Mouse (Mus musculus): Measurements from ENCODE around the gene Pkn1. TPM values are rescaled to one million over a fixed set of nuclear protein-coding genes. Genes with fewer than 3 reads are reported as not detected.

Pkn1 gene
- polyA plus RNA-seq, 1 experiment from 2014 or later, result 23.3 TPM

DNA sequence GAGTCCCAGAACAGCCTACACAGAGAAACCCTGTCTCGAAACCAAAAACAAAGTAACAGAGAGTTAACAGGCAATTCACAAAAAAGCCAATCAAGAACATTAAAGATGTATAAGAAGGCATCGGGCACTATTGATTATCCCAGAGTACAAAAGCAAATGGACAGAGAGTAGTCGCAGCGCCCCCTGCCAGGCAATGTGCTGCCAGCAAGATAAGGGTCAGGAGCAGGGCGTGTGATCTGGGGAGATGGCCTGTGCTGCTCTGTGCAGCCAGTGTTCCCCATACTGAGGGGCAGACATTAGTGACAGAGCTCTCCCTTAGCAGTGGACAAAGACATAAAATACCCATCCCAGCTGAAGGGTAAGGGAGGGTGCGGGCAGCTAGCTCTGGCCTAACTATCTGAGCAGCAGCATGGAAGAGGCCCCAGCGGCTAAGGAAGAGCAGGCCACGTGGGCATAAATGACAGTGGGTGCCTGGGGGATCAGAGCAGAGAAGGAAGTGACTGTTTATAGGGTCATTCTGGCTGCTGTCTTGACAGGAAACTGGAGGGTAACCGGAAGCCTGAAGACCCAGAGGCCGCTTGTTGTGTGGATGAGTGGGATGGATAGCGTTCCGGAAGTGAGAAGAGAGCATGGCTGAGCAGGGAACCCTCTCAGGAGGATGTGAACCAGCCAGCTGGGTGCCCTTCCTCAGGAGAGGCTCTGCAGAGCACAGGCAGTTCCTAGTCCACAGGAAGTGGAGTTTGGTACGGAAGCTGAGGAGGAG, 42.3 kb downstream of the Pkn1 start:
- H3K4me3 ChIP-seq (ENCODE audit: low read depth, low read length), result no peak overlapping the region
- peak overlapping the region; percentile 31 for H3K4me2 ChIP-seq
- 0 out of 2 replicates have a peak overlapping the region, but pooled peaks have one; percentile 12 for H3K9ac ChIP-seq (ENCODE audit: low read depth, low read length)
- peak overlapping the region; percentile 47; the same call in 1 of the 2 replicates for H3K27ac ChIP-seq (ENCODE audit: low read depth, low read length)
- peaks cover 29% of the 10 kb centered on the region for H3K4me1 ChIP-seq (replicated peaks; ENCODE audit: control insufficient read depth, insufficient read depth, low read length)
- WGBS, result 53% methylated on average over 13 of the region's 13 CpGs
- ATAC-seq (replicated peaks; ENCODE audit: low FRiP score) (peak; percentile 44), DNase-seq (ENCODE audit: low spot score) (no peak)
- peaks cover 2% of the 10 kb centered on the region for H3K36me3 ChIP-seq (ENCODE audit: control insufficient read depth, insufficient read depth, low read length)
- H3K27me3 ChIP-seq (replicated peaks; ENCODE audit: control insufficient read depth, insufficient read depth, low read length), result no peaks in the 10 kb centered on the region
- no peaks in the 10 kb centered on the region for H3K9me3 ChIP-seq (ENCODE audit: control insufficient read depth, low read length)

DNA sequence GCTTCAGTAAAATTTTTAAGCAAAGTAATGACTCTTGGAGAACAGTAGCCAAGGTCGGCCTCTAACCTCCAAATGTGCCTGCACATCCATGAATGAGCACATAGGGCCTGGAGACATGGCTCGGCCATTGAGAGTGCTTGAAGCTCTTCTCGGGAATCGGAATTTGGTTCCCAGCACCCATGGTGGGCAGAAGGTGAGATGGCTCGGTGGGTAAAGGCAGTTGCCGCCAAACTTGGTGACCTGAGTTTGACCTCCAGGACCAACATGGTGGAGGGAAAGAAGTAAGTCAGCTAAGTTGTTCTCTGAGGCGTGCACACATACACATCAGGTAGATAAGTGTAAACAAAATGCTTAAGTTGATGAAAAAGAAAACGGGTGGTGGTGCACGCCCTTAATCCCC, 42.9 kb downstream of the Pkn1 start:
- Histone ChIP-seq H3K27ac (ENCODE audit: low read depth, low read length) (no peak overlapping the region), H3K36me3 (ENCODE audit: control insufficient read depth, insufficient read depth, low read length) (peaks cover 2% of the 10 kb centered on the region), H3K4me3 (ENCODE audit: low read depth, low read length) (no peak overlapping the region), H3K4me2 (no peak overlapping the region; the same call in 1 of the 2 replicates), H3K9me3 (ENCODE audit: control insufficient read depth, low read length) (no peaks in the 10 kb centered on the region), H3K4me1 (replicated peaks; ENCODE audit: control insufficient read depth, insufficient read depth, low read length) (peaks cover 27% of the 10 kb centered on the region), H3K27me3 (replicated peaks; ENCODE audit: control insufficient read depth, insufficient read depth, low read length) (no peaks in the 10 kb centered on the region), H3K9ac (ENCODE audit: low read depth, low read length) (no peak overlapping the region)
- no peak for ATAC-seq (replicated peaks; ENCODE audit: low FRiP score)
- 86% methylated on average over 9 of the region's 9 CpGs for WGBS
- no peak for DNase-seq (ENCODE audit: low spot score)

DNA sequence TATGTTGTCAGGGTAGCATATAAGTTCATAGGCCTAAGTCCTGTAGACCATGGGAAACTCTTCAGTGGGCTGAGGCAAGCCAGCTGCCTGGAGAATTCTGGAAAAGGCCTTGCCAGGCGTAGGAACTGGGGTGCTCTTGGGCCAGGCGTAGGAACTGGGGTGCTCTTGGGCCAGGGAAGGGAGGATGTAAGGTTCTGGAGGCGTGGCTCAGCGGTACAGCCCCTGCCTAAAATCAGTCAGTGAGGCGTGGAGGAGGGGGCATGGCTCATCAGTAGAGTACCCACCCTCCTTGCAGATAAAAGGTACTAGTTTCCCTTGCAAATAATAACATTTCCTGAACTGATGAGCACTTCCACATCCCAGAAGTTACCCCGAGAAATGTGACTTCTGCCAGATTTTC, 44.3 kb downstream of the Pkn1 start:
- Histone ChIP-seq H3K4me3 (ENCODE audit: low read depth, low read length) (no peak overlapping the region), H3K27me3 (replicated peaks; ENCODE audit: control insufficient read depth, insufficient read depth, low read length) (no peaks in the 10 kb centered on the region), H3K36me3 (ENCODE audit: control insufficient read depth, insufficient read depth, low read length) (peaks cover 2% of the 10 kb centered on the region), H3K9ac (ENCODE audit: low read depth, low read length) (no peak overlapping the region), H3K9me3 (ENCODE audit: control insufficient read depth, low read length) (no peaks in the 10 kb centered on the region), H3K27ac (ENCODE audit: low read depth, low read length) (no peak overlapping the region), H3K4me2 (no peak overlapping the region), H3K4me1 (replicated peaks; ENCODE audit: control insufficient read depth, insufficient read depth, low read length) (peaks cover 20% of the 10 kb centered on the region)
- DNase-seq (ENCODE audit: low spot score) (no peak), ATAC-seq (replicated peaks; ENCODE audit: low FRiP score) (no peak)
- WGBS, result 87% methylated on average over 6 of the region's 6 CpGs

DNA sequence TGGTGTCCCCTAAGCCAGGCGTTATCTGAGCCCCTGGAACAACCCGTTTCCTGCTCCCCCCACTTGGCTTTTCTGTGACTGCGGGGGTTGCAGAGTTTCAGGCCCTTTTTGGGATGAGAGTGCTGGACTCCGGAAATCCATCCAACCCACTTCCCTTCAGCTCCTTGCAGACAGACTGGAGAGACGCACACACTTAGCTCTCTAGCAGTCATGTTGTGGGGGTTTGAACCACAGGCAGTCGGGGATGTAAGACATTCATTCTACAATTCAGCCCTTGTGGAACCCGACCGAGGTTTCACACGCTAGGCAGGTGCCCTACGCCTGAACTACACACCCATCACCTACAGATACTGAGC, 45.3 kb downstream of the Pkn1 start:
- peak overlapping the region; percentile 78; the same call in 1 of the 2 replicates for H3K27ac ChIP-seq (ENCODE audit: low read depth, low read length)
- H3K4me2 ChIP-seq, result peak overlapping the region; percentile 99
- H3K9ac ChIP-seq (ENCODE audit: low read depth, low read length), result peak overlapping the region; percentile 91
- no peaks in the 10 kb centered on the region for H3K27me3 ChIP-seq (replicated peaks; ENCODE audit: control insufficient read depth, insufficient read depth, low read length)
- WGBS, result 27% methylated on average over 10 of the region's 10 CpGs
- H3K9me3 ChIP-seq (ENCODE audit: control insufficient read depth, low read length), result no peaks in the 10 kb centered on the region
- DNase-seq (ENCODE audit: low spot score) (no peak), ATAC-seq (replicated peaks; ENCODE audit: low FRiP score) (no peak)
- peak overlapping the region; percentile 92 for H3K4me3 ChIP-seq (ENCODE audit: low read depth, low read length)
- peaks cover 20% of the 10 kb centered on the region for H3K4me1 ChIP-seq (replicated peaks; ENCODE audit: control insufficient read depth, insufficient read depth, low read length)
- H3K36me3 ChIP-seq (ENCODE audit: control insufficient read depth, insufficient read depth, low read length), result peaks cover 2% of the 10 kb centered on the region

DNA sequence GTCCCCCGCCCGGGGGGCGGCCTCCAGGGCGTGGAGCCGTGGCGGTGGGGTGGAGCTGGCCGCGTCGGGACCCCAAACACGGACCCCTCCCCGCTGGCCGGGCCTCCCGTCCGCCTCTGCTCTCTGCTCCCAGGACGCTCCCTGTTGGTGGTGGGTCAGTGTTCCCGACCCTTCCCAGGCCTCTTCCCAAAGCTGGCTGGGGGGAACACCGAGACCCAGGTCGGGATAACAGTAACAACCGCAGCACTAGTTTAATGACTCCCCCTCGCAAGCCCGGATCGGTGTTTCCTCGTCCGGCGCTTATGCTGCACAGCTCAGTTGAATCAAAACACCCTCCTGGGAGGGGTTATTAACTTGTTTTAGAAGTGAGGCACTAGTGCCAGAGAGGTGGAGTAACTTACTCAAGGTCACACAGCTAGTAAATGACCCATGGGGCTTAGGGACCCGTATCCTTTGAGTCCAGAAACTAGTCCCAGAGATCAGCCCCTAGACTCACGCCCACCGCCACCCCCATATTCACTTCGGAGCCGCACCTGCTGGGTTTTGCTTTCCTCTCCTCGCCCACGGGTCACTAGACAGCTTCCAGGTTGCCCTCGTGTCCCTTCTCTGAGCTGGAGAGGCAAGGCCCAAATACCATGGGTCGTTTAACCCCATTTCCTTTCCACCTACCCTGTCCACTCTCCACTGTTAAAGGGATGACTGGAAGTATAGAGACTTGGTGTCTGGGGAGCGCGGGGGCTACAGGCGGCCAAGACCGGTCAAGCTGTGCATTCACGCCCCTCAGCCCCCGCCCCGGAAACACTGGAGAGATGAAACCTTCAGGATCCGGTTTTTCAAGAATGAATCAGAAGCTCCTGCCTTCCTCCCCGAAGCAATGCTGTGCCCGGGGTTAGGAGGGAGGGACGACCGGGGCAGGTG, 46.0 kb downstream of the Pkn1 start:
- Histone ChIP-seq H3K27ac (ENCODE audit: low read depth, low read length) (peak overlapping the region; percentile 78), H3K4me3 (ENCODE audit: low read depth, low read length) (peak overlapping the region; percentile 92), H3K4me1 (replicated peaks; ENCODE audit: control insufficient read depth, insufficient read depth, low read length) (peaks cover 20% of the 10 kb centered on the region), H3K27me3 (replicated peaks; ENCODE audit: control insufficient read depth, insufficient read depth, low read length) (no peaks in the 10 kb centered on the region), H3K9me3 (ENCODE audit: control insufficient read depth, low read length) (no peaks in the 10 kb centered on the region), H3K9ac (ENCODE audit: low read depth, low read length) (peak overlapping the region; percentile 91), H3K4me2 (peak overlapping the region; percentile 99), H3K36me3 (ENCODE audit: control insufficient read depth, insufficient read depth, low read length) (peaks cover 2% of the 10 kb centered on the region)
- WGBS, result 1% methylated on average over 45 of the region's 46 CpGs
- ATAC-seq (replicated peaks; ENCODE audit: low FRiP score) (peak; percentile 24), DNase-seq (ENCODE audit: low spot score) (peak; percentile 43)

DNA sequence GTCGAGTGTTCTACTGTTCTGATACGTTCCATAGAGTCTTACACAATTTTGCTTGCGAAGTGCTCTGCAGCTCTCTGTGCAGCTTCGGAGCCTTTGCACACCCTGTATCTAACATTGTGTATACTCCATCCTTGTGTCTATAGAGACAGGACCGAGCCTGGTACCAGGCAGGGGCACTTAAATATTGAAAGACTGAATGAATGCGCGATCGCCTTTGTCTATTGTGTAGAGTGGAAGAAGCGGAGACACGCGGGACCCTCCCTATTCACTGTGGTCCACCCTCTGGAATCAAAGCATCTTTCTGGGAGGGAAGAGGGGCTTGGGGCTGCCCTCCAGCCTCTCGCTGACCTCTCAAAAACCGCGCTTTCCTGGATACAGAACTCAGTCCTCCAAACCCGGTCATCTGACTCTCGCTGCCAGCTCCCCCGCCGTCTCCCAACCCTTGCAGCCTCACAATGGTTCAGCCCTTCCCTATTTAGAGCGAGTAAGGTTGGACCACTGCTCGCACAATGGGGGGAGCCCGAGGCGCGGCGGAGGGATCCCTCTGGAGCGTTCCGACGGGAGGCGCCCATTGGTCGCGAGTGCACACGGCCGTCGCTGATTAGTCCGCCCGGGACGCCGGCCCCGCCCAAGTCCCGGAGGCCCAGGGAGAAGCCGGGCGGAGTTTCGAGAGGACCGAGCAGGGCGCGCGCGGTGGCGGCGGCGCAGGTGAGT, 46.8 kb downstream of the Pkn1 start, which contains the start of gene Gipc1:
Gene Gipc1, plus strand, starts transcription at position 648 of the 714 bp plus-strand sequence.
- peak within 1 kb of the TSS; percentile 92 for H3K4me3 ChIP-seq (ENCODE audit: low read depth, low read length)
- peaks cover 20% of the 10 kb centered on the region for H3K4me1 ChIP-seq (replicated peaks; ENCODE audit: control insufficient read depth, insufficient read depth, low read length)
- H3K36me3 ChIP-seq (ENCODE audit: control insufficient read depth, insufficient read depth, low read length), result peaks cover 2% of the 10 kb centered on the region
- H3K27me3 ChIP-seq (replicated peaks; ENCODE audit: control insufficient read depth, insufficient read depth, low read length), result no peaks in the 10 kb centered on the region
- peak within 1 kb of the TSS; percentile 99 for H3K4me2 ChIP-seq
- peak; percentile 93 for DNase-seq (ENCODE audit: low spot score)
- no peaks in the 10 kb centered on the region for H3K9me3 ChIP-seq (ENCODE audit: control insufficient read depth, low read length)
- H3K9ac ChIP-seq (ENCODE audit: low read depth, low read length), result peak within 1 kb of the TSS; percentile 91
- peak within 1 kb of the TSS; percentile 78 for H3K27ac ChIP-seq (ENCODE audit: low read depth, low read length)
- 5% methylated on average over 50 of the region's 50 CpGs for WGBS
- ATAC-seq (replicated peaks; ENCODE audit: low FRiP score), result peak; percentile 93

DNA sequence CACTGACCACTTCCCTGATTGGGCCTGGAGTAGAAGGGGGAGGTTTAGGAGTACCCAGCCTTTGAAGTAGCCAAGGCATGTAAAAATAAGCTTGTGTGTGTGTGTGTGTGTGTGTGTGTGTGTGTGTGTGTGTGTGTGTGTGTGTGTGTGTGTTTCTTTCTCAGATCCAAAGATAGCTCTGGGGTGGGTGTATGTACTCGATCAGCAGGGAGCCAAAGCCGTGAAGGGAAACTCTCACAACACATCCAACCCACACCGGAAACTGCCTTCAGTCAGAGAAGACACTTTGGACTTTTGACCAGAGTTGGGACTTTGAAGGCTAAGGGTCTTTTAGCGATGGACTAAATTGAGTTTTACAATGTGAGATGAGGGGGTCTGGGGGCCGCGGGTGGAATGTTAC, 49.3 kb downstream of the Pkn1 start:
- no peak overlapping the region for H3K9ac ChIP-seq (ENCODE audit: low read depth, low read length)
- ATAC-seq (replicated peaks; ENCODE audit: low FRiP score) (no peak), DNase-seq (ENCODE audit: low spot score) (no peak)
- no peaks in the 10 kb centered on the region for H3K27me3 ChIP-seq (replicated peaks; ENCODE audit: control insufficient read depth, insufficient read depth, low read length)
- H3K4me1 ChIP-seq (replicated peaks; ENCODE audit: control insufficient read depth, insufficient read depth, low read length), result peaks cover 10% of the 10 kb centered on the region
- no peaks in the 10 kb centered on the region; the same call in 1 of the 2 replicates for H3K36me3 ChIP-seq (ENCODE audit: control insufficient read depth, insufficient read depth, low read length)
- no peaks in the 10 kb centered on the region for H3K9me3 ChIP-seq (ENCODE audit: control insufficient read depth, low read length)
- no peak overlapping the region for H3K4me3 ChIP-seq (ENCODE audit: low read depth, low read length)
- H3K4me2 ChIP-seq, result no peak overlapping the region
- H3K27ac ChIP-seq (ENCODE audit: low read depth, low read length), result no peak overlapping the region
- 80% methylated on average over 6 of the region's 6 CpGs for WGBS

DNA sequence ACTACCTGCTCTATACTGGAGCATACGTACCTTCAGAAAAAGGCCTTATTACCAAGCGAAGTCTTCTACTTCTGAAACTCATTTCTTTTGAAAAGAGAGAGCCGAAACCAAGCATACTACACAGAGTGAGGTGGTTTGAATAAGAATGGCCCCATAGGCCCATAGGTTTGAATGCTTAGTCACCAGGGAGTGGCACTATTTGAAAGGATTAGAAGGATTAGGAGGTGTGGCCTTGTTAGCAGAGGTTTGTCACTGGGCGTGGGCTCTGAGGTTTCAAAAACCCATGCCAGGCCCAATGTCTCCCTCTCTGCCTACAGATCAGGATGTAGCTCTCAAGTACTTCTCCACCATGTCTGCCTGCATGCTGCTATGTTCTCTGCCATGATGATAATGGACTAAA, 50.9 kb downstream of the Pkn1 start:
- no peaks in the 10 kb centered on the region for H3K4me1 ChIP-seq (replicated peaks; ENCODE audit: control insufficient read depth, insufficient read depth, low read length)
- no peak overlapping the region for H3K4me2 ChIP-seq
- 89% methylated on average over 4 of the region's 4 CpGs for WGBS

More for the DNA sequence above, 50.9 kb downstream of the Pkn1 start:
- no peak overlapping the region for H3K9ac ChIP-seq (ENCODE audit: low read depth, low read length)
- no peak overlapping the region for H3K4me3 ChIP-seq (ENCODE audit: low read depth, low read length)
- no peak for ATAC-seq (replicated peaks; ENCODE audit: low FRiP score)
- no peak overlapping the region for H3K27ac ChIP-seq (ENCODE audit: low read depth, low read length)
- H3K36me3 ChIP-seq (ENCODE audit: control insufficient read depth, insufficient read depth, low read length), result no peaks in the 10 kb centered on the region
- no peak for DNase-seq (ENCODE audit: low spot score)
- no peaks in the 10 kb centered on the region; the same call in 1 of the 2 replicates for H3K27me3 ChIP-seq (replicated peaks; ENCODE audit: control insufficient read depth, insufficient read depth, low read length)
- no peaks in the 10 kb centered on the region for H3K9me3 ChIP-seq (ENCODE audit: control insufficient read depth, low read length)
